Mouse (Mus musculus) neural tube, embryonic 15.5 days (tissue): ENCODE data around the gene Syn3. TPM values are rescaled to one million over a fixed set of nuclear protein-coding genes. Genes with fewer than 3 reads are reported as not detected.
A peak's percentile ranks its signal among the peaks of the same experiment; 100 is the strongest.

Source experiments
- ATAC-seq: fragments of 200-750 bp; cut with Nextera tagmentation; 2 replicates; pipeline ENCODE4 v1.8.0; 2017; ENCODE audit warnings: mild to moderate bottlenecking, moderate TSS enrichment, moderate library complexity; ENCODE audit not compliant: low FRiP score
- H3K27ac ChIP-seq: fragments of 300-500 bp; sonication (generic); replicated peaks from 2 replicates; pipeline ENCODE4 v1.5.1; 2015; ENCODE audit warnings: mild to moderate bottlenecking, inconsistent platforms
- H3K27me3 ChIP-seq: fragments of 300-500 bp; sonication (generic); replicated peaks from 2 replicates; pipeline ENCODE4 v1.6.1; 2015; ENCODE audit warnings: inconsistent platforms
- H3K36me3 ChIP-seq: fragments of 300-500 bp; sonication (generic); 2 replicates; pipeline ENCODE4 v1.6.1; 2015; ENCODE audit warnings: inconsistent platforms
- H3K4me1 ChIP-seq: fragments of 300-500 bp; sonication (generic); 2 replicates; pipeline ENCODE4 v1.6.1; 2015; ENCODE audit warnings: inconsistent platforms
- H3K4me2 ChIP-seq: fragments of 300-500 bp; sonication (generic); 2 replicates; pipeline ENCODE4 v1.6.1; 2015; ENCODE audit warnings: inconsistent platforms, mild to moderate bottlenecking, moderate library complexity
- H3K4me3 ChIP-seq: fragments of 300-500 bp; sonication (generic); replicated peaks from 2 replicates; pipeline ENCODE4 v1.5.1; 2015; ENCODE audit warnings: mild to moderate bottlenecking, inconsistent platforms
- H3K9ac ChIP-seq: fragments of 300-500 bp; sonication (generic); replicated peaks from 2 replicates; pipeline ENCODE4 v1.6.1; 2015; ENCODE audit warnings: mild to moderate bottlenecking, inconsistent platforms
- H3K9me3 ChIP-seq: fragments of 300-500 bp; sonication (generic); replicated peaks from 2 replicates; pipeline ENCODE4 v1.6.1; 2016; ENCODE audit warnings: inconsistent platforms
- WGBS: fragments of 180-500 bp; shearing (Covaris S2); methylation state at CpG from one replicate; pipeline ENCODE4 v1.1.7; 2015; ENCODE audit warnings: mixed read lengths; 5-methylcytosine and 5-hydroxymethylcytosine counted together
- polyA plus RNA-seq: library from polyadenylated mRNA; unstranded; fragments of >200 nt; fragmentation: Nextera tagmentation; extraction: Ambion mirVana; gene quantifications from 2 replicates; pipeline ENCODE4 v1.2.1, GENCODE M21; 2015

Gene Syn3
- polyA plus RNA-seq, 1 experiment from 2014 or later, result 29.0 TPM

GRCm38 (mm10) chr10:86022474-86022816, 476.3 kb downstream of the Syn3 start:
- Histone ChIP-seq H3K4me3 (peak overlapping the region; percentile 95), H3K27ac (peak overlapping the region; percentile 90; the same call in 1 of the 2 replicates), H3K27me3 (no peaks in the 10 kb centered on the region), H3K4me1 (peaks cover 14% of the 10 kb centered on the region), H3K4me2 (peak overlapping the region; percentile 86), H3K9ac (peak overlapping the region; percentile 91), H3K36me3 (no peaks in the 10 kb centered on the region), H3K9me3 (no peaks in the 10 kb centered on the region)
- ATAC-seq, result 0 out of 2 replicates have a peak, but pooled peaks have one; percentile 1
- 7% methylated on average over 6 of the region's 6 CpGs for WGBS

DNA sequence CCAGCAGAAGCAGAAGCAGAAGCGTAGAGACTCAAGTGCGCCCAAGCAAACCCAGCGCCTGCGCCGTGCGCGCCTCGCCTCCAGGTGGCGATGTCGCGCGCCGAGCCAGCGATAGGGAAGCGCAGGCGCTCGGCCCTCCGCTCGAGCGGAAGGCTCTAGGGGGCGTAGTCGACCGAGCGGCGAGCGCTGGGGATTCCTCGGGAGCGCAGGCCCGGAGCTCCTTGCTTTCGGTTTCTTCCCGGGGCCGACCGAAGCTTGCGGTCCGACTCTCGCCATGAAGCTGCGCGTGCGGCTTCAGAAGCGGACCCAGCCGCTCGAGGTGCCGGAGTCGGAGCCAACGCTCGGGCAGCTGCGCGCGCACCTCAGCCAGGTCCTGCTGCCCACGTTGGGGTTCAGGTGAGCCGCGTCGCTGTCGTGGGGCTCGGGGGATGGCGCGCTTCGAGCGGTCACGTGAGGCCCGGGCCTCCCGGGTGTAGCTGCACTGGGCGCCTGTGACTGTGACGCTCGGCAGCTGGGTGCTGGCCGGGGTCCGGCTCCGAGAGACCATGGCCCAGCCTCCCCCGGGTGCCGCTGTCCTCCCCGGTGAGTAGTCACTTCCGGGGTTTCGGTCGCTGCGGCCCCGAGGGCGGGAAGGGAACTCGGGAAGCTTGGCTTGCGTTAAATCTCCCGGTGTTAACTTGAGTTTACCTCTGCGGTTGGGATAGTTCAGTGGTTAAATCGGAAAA, 476.8 kb downstream of the Syn3 start, which contains the start of gene Fbxo7:
Gene Fbxo7, plus strand, starts transcription at position 224 of the 725 bp plus-strand sequence.
- no peaks in the 10 kb centered on the region for H3K9me3 ChIP-seq
- under 1% methylated on average over 82 of the region's 82 CpGs for WGBS

DNA sequence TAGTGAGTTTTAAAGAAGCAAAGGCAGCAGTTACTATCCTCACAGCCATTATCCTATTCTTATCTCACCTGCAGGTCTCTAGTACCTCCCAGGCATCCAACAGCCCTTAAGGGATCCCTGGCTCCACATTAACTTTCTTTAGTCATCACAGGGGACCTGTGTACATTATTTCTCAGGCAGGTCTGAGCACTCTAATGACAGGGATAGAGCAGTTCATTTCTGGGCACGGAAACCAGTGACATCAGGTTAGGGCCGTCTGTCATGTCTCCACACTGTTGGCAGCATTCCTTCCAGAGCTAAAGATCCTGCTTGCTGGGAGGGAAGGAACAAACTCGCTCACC, 477.3 kb downstream of the Syn3 start:
- no peaks in the 10 kb centered on the region for H3K9me3 ChIP-seq
- peak overlapping the region; percentile 86 for H3K4me2 ChIP-seq
- ATAC-seq, result no peak
- H3K9ac ChIP-seq, result no peak overlapping the region
- H3K27ac ChIP-seq, result no peak overlapping the region
- H3K36me3 ChIP-seq, result no peaks in the 10 kb centered on the region
- peaks cover 14% of the 10 kb centered on the region for H3K4me1 ChIP-seq
- H3K4me3 ChIP-seq, result peak overlapping the region; percentile 95
- 2% methylated on average over 3 of the region's 3 CpGs for WGBS
- H3K27me3 ChIP-seq, result no peaks in the 10 kb centered on the region

More for the DNA sequence above, 476.8 kb downstream of the Syn3 start, which contains the start of gene Fbxo7:
- no peaks in the 10 kb centered on the region for H3K27me3 ChIP-seq
- peak; percentile 97 for ATAC-seq
- peaks cover 14% of the 10 kb centered on the region for H3K4me1 ChIP-seq
- peak within 1 kb of the TSS; percentile 90 for H3K27ac ChIP-seq
- peak within 1 kb of the TSS; percentile 86 for H3K4me2 ChIP-seq
- no peaks in the 10 kb centered on the region for H3K36me3 ChIP-seq
- H3K4me3 ChIP-seq, result peak within 1 kb of the TSS; percentile 95
- H3K9ac ChIP-seq, result peak within 1 kb of the TSS; percentile 91

- H3K4me1 ChIP-seq, result peaks cover 14% of the 10 kb centered on the region
- H3K9me3 ChIP-seq, result no peaks in the 10 kb centered on the region
- 41% methylated on average over 5 of the region's 5 CpGs for WGBS
- no peak overlapping the region for H3K27ac ChIP-seq
- no peak overlapping the region for H3K4me2 ChIP-seq
- ATAC-seq, result no peak
- H3K4me3 ChIP-seq, result no peak overlapping the region
- H3K9ac ChIP-seq, result no peak overlapping the region
- no peaks in the 10 kb centered on the region for H3K36me3 ChIP-seq
- no peaks in the 10 kb centered on the region for H3K27me3 ChIP-seq
These were observed 479.9 kb downstream of the Syn3 start for GRCm38 (mm10) chr10:86018813-86019212.

- ATAC-seq, result no peak
- H3K27ac ChIP-seq, result no peak overlapping the region
- H3K4me3 ChIP-seq, result no peak overlapping the region
- H3K9me3 ChIP-seq, result no peaks in the 10 kb centered on the region
- H3K36me3 ChIP-seq, result no peaks in the 10 kb centered on the region
- peaks cover 11% of the 10 kb centered on the region for H3K4me1 ChIP-seq
- H3K27me3 ChIP-seq, result no peaks in the 10 kb centered on the region
- H3K9ac ChIP-seq, result no peak overlapping the region
- WGBS, result 92% methylated on average over 7 of the region's 7 CpGs
- no peak overlapping the region for H3K4me2 ChIP-seq
These were observed 480.9 kb downstream of the Syn3 start for GRCm38 (mm10) chr10:86017781-86018180.

GRCm38 (mm10) chr10:86011781-86012180, 486.9 kb downstream of the Syn3 start, which contains the start of gene Bpifc:
Gene Bpifc (minus strand): TSS chr10:86011895.
- WGBS, result 93% methylated on average over 2 of the region's 2 CpGs
- no peak within 1 kb of the TSS for H3K27ac ChIP-seq

DNA sequence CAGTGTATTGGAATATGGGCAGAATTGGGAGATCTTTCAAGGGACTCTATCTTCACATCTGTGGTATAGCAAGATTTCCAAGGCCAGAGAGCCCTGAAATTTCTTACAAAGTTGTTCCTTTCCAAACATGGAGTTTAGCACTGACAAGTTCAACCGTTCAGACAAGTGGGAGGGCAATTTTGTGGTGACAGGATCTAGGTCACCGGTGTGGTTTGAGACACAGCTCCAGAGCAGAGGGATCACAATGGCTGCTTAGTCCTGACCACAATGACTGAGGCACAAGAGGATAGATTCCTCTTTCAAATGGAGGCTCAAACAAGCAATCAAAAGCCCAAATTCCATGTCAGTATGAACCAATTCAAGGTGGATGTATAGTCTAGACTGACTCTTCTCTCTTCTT, 487.5 kb downstream of the Syn3 start:
- Histone ChIP-seq H3K9me3 (no peaks in the 10 kb centered on the region), H3K4me2 (no peak overlapping the region), H3K36me3 (no peaks in the 10 kb centered on the region), H3K4me3 (no peak overlapping the region), H3K27me3 (no peaks in the 10 kb centered on the region), H3K27ac (no peak overlapping the region), H3K4me1 (no peaks in the 10 kb centered on the region), H3K9ac (no peak overlapping the region)
- WGBS, result 84% methylated on average over 2 of the region's 2 CpGs
- ATAC-seq, result no peak

More at GRCm38 (mm10) chr10:86011781-86012180, 486.9 kb downstream of the Syn3 start, which contains the start of gene Bpifc:
- Histone ChIP-seq H3K9me3 (no peaks in the 10 kb centered on the region), H3K27me3 (no peaks in the 10 kb centered on the region), H3K36me3 (no peaks in the 10 kb centered on the region), H3K9ac (no peak within 1 kb of the TSS), H3K4me2 (no peak within 1 kb of the TSS), H3K4me3 (no peak within 1 kb of the TSS), H3K4me1 (no peaks in the 10 kb centered on the region)
- no peak for ATAC-seq

- 31% methylated on average over 6 of the region's 6 CpGs for WGBS
- Histone ChIP-seq H3K4me3 (no peak overlapping the region), H3K9me3 (no peaks in the 10 kb centered on the region), H3K4me1 (no peaks in the 10 kb centered on the region), H3K36me3 (no peaks in the 10 kb centered on the region), H3K27ac (no peak overlapping the region), H3K27me3 (no peaks in the 10 kb centered on the region), H3K4me2 (no peak overlapping the region), H3K9ac (no peak overlapping the region)
- ATAC-seq, result no peak
These were observed 488.1 kb downstream of the Syn3 start for GRCm38 (mm10) chr10:86010636-86011035.

DNA sequence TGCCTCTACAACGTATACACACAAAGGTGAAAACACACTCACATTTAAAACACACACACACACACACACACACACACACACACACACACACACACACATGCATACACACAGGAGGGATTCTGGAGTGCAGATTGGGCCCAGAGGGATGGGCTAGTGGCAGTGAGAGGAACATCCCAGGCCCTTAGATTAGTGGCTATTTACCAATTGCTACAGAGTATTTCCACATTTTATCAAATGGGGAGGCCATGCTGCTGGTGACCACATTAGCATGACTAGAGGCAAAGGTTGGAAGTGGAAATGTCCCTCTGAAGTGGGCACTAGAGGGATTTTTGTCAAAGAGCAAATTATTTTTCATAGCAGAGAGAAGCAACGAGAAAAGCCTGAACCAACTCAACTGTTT, 489.0 kb downstream of the Syn3 start:
- ATAC-seq, result no peak
- H3K4me2 ChIP-seq, result no peak overlapping the region
- no peaks in the 10 kb centered on the region for H3K27me3 ChIP-seq
- no peak overlapping the region for H3K27ac ChIP-seq
- WGBS, result 91% methylated on average over 2 of the region's 2 CpGs
- H3K9ac ChIP-seq, result no peak overlapping the region
- no peak overlapping the region for H3K4me3 ChIP-seq
- H3K4me1 ChIP-seq, result no peaks in the 10 kb centered on the region
- no peaks in the 10 kb centered on the region for H3K9me3 ChIP-seq
- H3K36me3 ChIP-seq, result no peaks in the 10 kb centered on the region

DNA sequence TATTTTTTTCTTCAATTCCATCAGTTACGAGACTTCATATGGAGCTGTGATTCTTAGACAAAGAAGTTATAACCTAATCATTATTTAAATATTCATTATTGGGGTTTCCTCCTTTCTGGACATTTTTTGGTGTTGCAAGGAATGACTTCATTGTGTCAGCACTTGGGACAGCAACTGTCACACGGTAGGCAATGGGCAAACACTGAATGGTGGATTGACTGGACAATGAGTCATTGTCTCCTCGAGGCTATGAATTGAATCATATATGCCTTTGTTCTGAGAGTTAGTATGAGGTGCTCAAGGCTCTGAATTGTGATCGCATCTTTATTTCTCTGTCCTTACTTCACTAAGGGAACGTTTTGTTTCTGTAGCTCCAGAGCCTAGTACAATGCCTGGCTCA, 492.2 kb downstream of the Syn3 start:
- no peak overlapping the region for H3K4me3 ChIP-seq
- WGBS, result 74% methylated on average over 5 of the region's 5 CpGs
- H3K36me3 ChIP-seq, result no peaks in the 10 kb centered on the region
- H3K27me3 ChIP-seq, result no peaks in the 10 kb centered on the region
- H3K9me3 ChIP-seq, result no peaks in the 10 kb centered on the region
- no peaks in the 10 kb centered on the region for H3K4me1 ChIP-seq
- no peak overlapping the region for H3K27ac ChIP-seq
- ATAC-seq, result no peak
- H3K4me2 ChIP-seq, result no peak overlapping the region
- no peak overlapping the region for H3K9ac ChIP-seq
